Mouse (Mus musculus) spleen, adult 2 months (tissue): Measurements from ENCODE around the gene Sh2d5.

Experiments used
- CTCF ChIP-seq: fragments of 200-500 bp; IDR thresholded peaks from 2 replicates; pipeline ENCODE4 v1.5.1; 2011; ENCODE audit warnings: mild to moderate bottlenecking, inconsistent platforms; ENCODE audit not compliant: insufficient read depth, insufficient read length, insufficient replicate concordance; ENCODE audit errors: extremely low read depth
- POLR2A ChIP-seq: fragments of 200-500 bp; IDR thresholded peaks from 2 replicates; pipeline ENCODE4 v1.6.1; 2011; ENCODE audit warnings: low read depth, low read length, inconsistent platforms

GRCm38 (mm10) chr4:138272011-138272997, 22.1 kb downstream of the Sh2d5 start:
- TF ChIP-seq CTCF = no peak
- no peak for TF ChIP-seq POLR2A
